Mouse (Mus musculus) intestine, postnatal 0 days (tissue): ENCODE measurements around the gene 4930442H23Rik. TPM values are rescaled to one million over a fixed set of nuclear protein-coding genes. Genes with fewer than 3 reads are reported as not detected.

Source experiments
- ATAC-seq: fragments of 200-750 bp; cut with Nextera tagmentation; 2 replicates; pipeline ENCODE4 v1.8.0; 2017; ENCODE audit warnings: mild to moderate bottlenecking, moderate TSS enrichment, moderate library complexity
- H3K27ac ChIP-seq: fragments of 300-500 bp; sonication (generic); 2 replicates; pipeline ENCODE4 v1.5.1; 2014; ENCODE audit warnings: mild to moderate bottlenecking, low read depth, low read length, moderate library complexity
- H3K27me3 ChIP-seq: fragments of 300-500 bp; sonication (generic); replicated peaks from 2 replicates; pipeline ENCODE4 v1.6.1; 2014; ENCODE audit warnings: low read length, mixed read lengths; ENCODE audit not compliant: control insufficient read depth, insufficient read depth
- H3K36me3 ChIP-seq: fragments of 300-500 bp; sonication (generic); 2 replicates; pipeline ENCODE4 v1.6.1; 2014; ENCODE audit warnings: mild to moderate bottlenecking, moderate library complexity; ENCODE audit not compliant: control insufficient read depth, insufficient read depth
- H3K4me1 ChIP-seq: fragments of 300-500 bp; sonication (generic); replicated peaks from 2 replicates; pipeline ENCODE4 v1.6.1; 2014; ENCODE audit warnings: antibody characterized with exemption, low read length, mixed read lengths; ENCODE audit not compliant: control insufficient read depth, insufficient read depth
- H3K4me2 ChIP-seq: fragments of 300-500 bp; sonication (generic); replicated peaks from 2 replicates; pipeline ENCODE4 v1.6.1; 2014; ENCODE audit warnings: low read depth, mild to moderate bottlenecking, moderate library complexity
- H3K4me3 ChIP-seq: fragments of 300-500 bp; sonication (generic); 2 replicates; pipeline ENCODE4 v1.5.1; 2014; ENCODE audit warnings: low read depth, low read length
- H3K9ac ChIP-seq: fragments of 300-500 bp; sonication (generic); 2 replicates; pipeline ENCODE4 v1.6.1; 2014; ENCODE audit warnings: mild to moderate bottlenecking, low read depth, low read length
- H3K9me3 ChIP-seq: fragments of 300-500 bp; sonication (generic); 2 replicates; pipeline ENCODE4 v1.6.1; 2016; ENCODE audit warnings: mixed run types; ENCODE audit not compliant: control insufficient read depth
- CTCF ChIP-seq: sonication (generic); IDR thresholded peaks from 2 replicates; pipeline ENCODE4 v1.5.1; 2016; ENCODE audit warnings: low read depth, mild to moderate bottlenecking, control low read depth, antibody characterized with exemption, moderate library complexity
- WGBS: fragments of 180-500 bp; shearing (Covaris S2); extraction: QIAGEN DNeasy Blood & Tissue Kit; methylation state at CpG from one replicate; pipeline ENCODE4 v1.1.7; 2014; 5-methylcytosine and 5-hydroxymethylcytosine counted together
- polyA plus RNA-seq: library from polyadenylated mRNA; unstranded; fragments of >200 nt; fragmentation: Nextera tagmentation; extraction: Ambion mirVana; gene quantifications from 2 replicates; pipeline ENCODE4 v1.2.1, GENCODE M21; 2015

The 4930442H23Rik gene
- polyA plus RNA-seq, 1 experiment from 2014 or later = 0.12 TPM

- Histone ChIP-seq H3K9me3 (no peaks in the 10 kb centered on the region), H3K4me3 (no peak overlapping the region), H3K27ac (no peak overlapping the region), H3K36me3 (no peaks in the 10 kb centered on the region), H3K9ac (no peak overlapping the region), H3K4me1 (0 out of 2 replicates have a peak, but pooled peaks cover 2% of the 10 kb centered on the region), H3K27me3 (no peaks in the 10 kb centered on the region), H3K4me2 (no peak overlapping the region)
- WGBS = 76% methylated on average over 20 of the region's 20 CpGs
- TF ChIP-seq CTCF = no peak
- ATAC-seq = no peak
These were observed 17.1 kb upstream of the 4930442H23Rik start for GRCm38 (mm10) chr10:81200605-81201287.

- no peaks in the 10 kb centered on the region for H3K27me3 ChIP-seq
- H3K27ac ChIP-seq = no peak overlapping the region
- no peaks in the 10 kb centered on the region for H3K36me3 ChIP-seq
- H3K4me1 ChIP-seq = 0 out of 2 replicates have a peak, but pooled peaks cover 2% of the 10 kb centered on the region
- 89% methylated on average over 13 of the region's 13 CpGs for WGBS
- no peak for ATAC-seq
- no peak overlapping the region for H3K4me3 ChIP-seq
- no peak for TF ChIP-seq CTCF
- no peaks in the 10 kb centered on the region for H3K9me3 ChIP-seq
- H3K9ac ChIP-seq = no peak overlapping the region
- no peak overlapping the region for H3K4me2 ChIP-seq
These were observed 16.5 kb upstream of the 4930442H23Rik start for GRCm38 (mm10) chr10:81200141-81200540.

DNA sequence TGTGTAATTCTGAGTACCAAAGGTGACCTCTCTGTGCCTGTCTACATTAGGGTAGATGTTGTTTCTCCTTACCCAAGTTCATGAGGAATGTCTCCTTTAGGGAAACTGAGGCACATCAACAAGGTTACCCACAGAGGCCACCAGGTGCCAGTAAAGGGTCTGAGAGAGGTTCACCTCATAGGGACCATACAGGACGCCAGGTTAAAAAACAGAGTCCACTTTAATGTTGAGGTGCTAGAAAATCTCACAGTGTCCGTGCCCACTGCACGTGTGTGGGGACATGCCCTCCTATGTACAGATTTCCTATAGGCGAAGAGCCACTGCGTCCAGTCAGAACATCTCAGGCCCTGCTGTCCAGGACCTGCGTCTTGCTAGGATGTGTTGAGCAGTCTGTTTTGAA, 15.3 kb upstream of the 4930442H23Rik start:
- H3K27ac ChIP-seq = no peak overlapping the region
- H3K4me3 ChIP-seq = no peak overlapping the region
- 87% methylated on average over 6 of the region's 6 CpGs for WGBS
- no peak for TF ChIP-seq CTCF
- H3K36me3 ChIP-seq = no peaks in the 10 kb centered on the region
- peaks cover 5% of the 10 kb centered on the region; the same call in 1 of the 2 replicates for H3K4me1 ChIP-seq
- H3K27me3 ChIP-seq = no peaks in the 10 kb centered on the region
- H3K4me2 ChIP-seq = no peak overlapping the region
- no peak overlapping the region for H3K9ac ChIP-seq
- no peak for ATAC-seq
- no peaks in the 10 kb centered on the region for H3K9me3 ChIP-seq

- Histone ChIP-seq H3K9me3 (no peaks in the 10 kb centered on the region), H3K9ac (no peak overlapping the region), H3K36me3 (no peaks in the 10 kb centered on the region), H3K4me3 (no peak overlapping the region), H3K27me3 (no peaks in the 10 kb centered on the region), H3K4me2 (no peak overlapping the region), H3K27ac (no peak overlapping the region), H3K4me1 (peaks cover 10% of the 10 kb centered on the region; the same call in 1 of the 2 replicates)
- 3% methylated on average over 9 of the region's 9 CpGs for WGBS
- no peak for ATAC-seq
- peak; percentile 89 for TF ChIP-seq CTCF
These were observed 14.6 kb upstream of the 4930442H23Rik start for GRCm38 (mm10) chr10:81198230-81198629.

DNA sequence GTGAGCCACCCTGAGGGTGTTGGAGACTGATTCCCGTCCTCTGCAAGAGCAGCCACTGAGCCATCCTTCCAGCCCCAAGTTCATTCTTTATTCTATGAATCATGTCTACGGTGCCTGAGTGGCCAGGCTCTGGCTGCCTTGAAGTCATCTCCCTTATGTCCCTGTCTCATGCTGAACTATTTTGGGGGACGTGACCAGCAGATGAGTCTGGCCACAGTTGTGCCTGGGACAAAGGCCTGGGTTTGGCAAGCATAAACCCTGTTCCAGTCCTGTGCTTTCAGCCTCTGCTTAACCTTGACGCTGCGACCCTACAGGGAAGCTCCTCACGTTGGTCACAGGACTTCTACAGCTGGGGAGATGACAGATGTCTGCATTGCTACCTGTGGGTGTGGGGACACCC, 13.7 kb upstream of the 4930442H23Rik start:
- no peak for ATAC-seq
- TF ChIP-seq CTCF = no peak
- no peak overlapping the region for H3K27ac ChIP-seq
- H3K36me3 ChIP-seq = no peaks in the 10 kb centered on the region
- H3K4me1 ChIP-seq = peaks cover 12% of the 10 kb centered on the region
- no peak overlapping the region for H3K4me2 ChIP-seq
- no peaks in the 10 kb centered on the region for H3K9me3 ChIP-seq
- H3K9ac ChIP-seq = no peak overlapping the region
- no peak overlapping the region for H3K4me3 ChIP-seq
- no peaks in the 10 kb centered on the region for H3K27me3 ChIP-seq
- 50% methylated on average over 6 of the region's 6 CpGs for WGBS

DNA sequence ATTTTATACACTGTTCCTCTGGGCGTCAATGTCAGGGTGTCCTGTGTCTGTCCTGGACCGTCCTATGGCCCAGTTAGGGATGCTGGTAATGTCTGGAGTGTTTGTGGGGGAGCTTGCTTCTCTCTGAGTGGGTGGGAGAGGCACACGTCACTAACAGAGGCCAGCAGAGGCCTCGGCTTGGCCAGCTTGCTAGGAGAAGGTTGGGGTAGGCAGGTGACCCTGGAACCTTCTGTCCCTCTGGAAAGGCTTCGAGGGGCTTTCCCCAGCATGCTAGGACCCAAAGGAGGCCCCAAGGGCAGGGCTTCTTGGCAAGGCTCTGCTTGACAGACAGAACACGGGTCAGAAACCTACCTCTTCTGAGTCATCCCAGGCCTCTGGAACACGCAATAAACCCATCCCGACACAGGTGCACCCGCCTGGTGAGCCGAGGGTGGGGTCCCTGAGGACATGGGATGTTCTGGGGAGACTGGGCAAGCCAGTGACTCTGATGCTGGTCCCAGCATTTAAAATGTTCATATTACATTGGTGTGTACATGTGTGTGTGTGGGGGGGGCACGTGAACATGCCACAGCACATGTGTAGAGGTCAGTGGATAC, 12.9 kb upstream of the 4930442H23Rik start:
- Histone ChIP-seq H3K9me3 (no peaks in the 10 kb centered on the region), H3K27me3 (no peaks in the 10 kb centered on the region), H3K9ac (no peak overlapping the region), H3K27ac (no peak overlapping the region), H3K36me3 (no peaks in the 10 kb centered on the region), H3K4me1 (peaks cover 15% of the 10 kb centered on the region), H3K4me2 (no peak overlapping the region), H3K4me3 (no peak overlapping the region)
- TF ChIP-seq CTCF = no peak
- WGBS = 55% methylated on average over 11 of the region's 11 CpGs
- no peak for ATAC-seq
